Mouse (Mus musculus) thymus, postnatal 25 days (tissue): ENCODE measurements around the gene Eid2b.

Source experiments
- DNase-seq: peaks from one replicate; pipeline ENCODE4 v3.0.0; 2022

The Eid2b gene

GRCm38 (mm10) chr7:28301616-28302433 lies 24.3 kb downstream of the Eid2b start, which contains the start of gene Dll3:
Dll3 (minus strand) TSS chr7:28302238.
- peak; percentile 65 for DNase-seq

GRCm38 (mm10) chr7:28305641-28306040 lies 28.1 kb downstream of the Eid2b start:
- DNase-seq = no peak

DNA sequence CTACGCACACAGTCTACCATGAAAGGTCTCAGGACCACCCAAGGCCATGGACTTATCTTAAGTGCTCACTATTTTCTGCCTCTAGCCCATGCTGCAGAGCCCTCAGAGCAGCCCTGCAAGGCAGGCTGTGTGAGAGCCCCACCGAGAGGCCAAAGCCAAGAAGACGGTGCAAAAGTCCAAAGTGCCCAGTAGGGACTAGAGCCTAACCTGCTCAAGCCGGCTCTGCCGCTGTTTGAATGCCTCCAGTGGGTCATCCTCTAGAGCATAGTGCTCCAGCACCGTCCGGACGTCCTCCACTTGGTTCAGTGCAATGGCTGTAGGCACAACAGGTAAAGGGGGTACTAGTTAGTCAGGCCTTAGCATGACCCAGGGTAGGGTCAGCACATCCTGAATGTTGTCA lies 28.7 kb downstream of the Eid2b start:
- no peak for DNase-seq

- no peak for DNase-seq
Measured at GRCm38 (mm10) chr7:28309737-28310136, 32.2 kb downstream of the Eid2b start.

DNA sequence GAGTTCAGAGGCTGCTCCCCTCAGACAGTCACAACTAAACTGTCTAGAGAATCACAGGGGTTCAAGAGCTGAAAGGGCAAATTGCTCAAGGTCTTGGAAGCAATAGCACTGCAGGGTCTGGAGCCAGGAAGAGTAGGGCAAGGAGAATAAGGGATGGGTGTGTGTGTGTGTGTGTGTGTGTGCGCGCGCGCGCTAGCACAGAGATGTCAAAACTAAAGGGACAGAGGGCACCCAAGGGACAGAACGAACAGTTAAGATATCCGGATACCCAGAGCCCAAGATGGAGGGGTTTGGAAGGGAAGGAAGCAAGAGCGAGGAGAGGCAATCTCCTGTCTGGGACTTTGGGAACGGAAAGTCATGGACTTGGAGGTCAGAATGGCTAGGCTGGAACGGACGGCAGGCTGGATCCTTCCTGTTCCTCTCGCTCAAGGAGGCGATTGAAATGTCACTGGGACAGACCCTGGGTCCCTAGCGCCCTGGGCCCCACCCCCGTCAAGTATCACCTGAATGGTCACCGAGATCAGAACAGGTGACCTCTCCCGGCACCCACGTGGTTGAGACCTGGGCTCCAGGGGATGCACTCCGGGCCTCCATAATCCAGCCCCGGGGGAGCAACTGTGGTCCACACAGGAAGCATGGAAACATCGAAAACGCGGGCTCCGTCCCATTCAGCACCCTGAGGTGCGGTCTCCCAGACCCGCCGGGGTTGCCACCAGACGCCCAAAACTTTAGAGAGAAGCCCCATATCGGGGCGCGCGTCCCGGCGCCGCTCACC lies 33.8 kb downstream of the Eid2b start:
- no peak for DNase-seq

DNA sequence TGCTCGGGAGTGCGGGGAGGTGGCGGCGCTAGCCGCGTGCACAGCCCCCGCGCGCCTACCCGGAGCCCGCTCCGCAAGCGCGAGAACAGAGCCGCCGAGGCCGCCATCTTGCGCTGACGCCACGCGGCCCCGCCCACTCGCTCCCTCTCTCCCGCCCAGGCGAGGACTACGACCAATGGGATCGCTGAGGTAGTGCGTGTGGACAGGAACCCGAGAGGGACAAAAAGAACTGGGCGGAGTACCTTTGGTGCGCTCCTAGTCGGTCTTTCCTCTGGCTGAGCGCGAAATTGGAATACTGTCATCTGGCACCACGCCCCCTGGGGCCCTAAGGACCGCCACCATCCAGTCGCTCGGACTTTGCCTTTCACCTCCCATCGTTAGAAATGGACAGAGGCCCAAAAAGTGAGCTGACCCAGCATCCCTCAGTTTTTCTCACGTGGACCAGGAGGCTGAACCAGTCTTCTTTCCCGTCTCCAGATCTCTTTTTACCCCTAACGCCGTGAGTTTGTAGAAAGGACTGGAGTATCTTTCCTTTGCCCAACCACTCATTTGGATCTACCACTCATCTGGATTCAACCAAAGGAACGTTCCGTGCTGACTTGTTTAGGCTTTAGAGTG lies 34.5 kb downstream of the Eid2b start, which contains the start of gene Timm50:
Gene Timm50, minus strand, starts transcription at position 147 of the 618 bp plus-strand sequence.
- DNase-seq = peak; percentile 96

GRCm38 (mm10) chr7:28318036-28318435 lies 40.5 kb downstream of the Eid2b start:
- DNase-seq = no peak

DNA sequence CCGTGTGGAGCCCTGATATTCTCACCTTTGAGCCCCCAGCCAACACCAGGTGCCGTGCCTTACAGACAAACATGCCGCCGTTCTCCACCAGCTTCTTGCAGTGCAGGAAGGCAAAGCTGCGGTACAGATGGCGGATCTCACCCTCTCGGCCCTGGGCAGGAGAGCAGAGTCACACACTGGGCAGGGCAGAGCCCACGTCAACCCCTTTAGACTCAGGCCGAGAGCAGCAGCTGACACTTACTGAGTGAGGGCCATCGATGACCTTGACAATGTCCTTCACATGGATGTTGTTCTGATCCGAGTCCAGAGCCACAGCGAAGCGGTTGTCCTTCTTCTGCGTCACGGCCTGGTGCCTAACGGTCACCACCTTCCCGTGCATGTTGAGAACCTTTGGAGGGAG lies 41.2 kb downstream of the Eid2b start:
- DNase-seq = no peak

DNA sequence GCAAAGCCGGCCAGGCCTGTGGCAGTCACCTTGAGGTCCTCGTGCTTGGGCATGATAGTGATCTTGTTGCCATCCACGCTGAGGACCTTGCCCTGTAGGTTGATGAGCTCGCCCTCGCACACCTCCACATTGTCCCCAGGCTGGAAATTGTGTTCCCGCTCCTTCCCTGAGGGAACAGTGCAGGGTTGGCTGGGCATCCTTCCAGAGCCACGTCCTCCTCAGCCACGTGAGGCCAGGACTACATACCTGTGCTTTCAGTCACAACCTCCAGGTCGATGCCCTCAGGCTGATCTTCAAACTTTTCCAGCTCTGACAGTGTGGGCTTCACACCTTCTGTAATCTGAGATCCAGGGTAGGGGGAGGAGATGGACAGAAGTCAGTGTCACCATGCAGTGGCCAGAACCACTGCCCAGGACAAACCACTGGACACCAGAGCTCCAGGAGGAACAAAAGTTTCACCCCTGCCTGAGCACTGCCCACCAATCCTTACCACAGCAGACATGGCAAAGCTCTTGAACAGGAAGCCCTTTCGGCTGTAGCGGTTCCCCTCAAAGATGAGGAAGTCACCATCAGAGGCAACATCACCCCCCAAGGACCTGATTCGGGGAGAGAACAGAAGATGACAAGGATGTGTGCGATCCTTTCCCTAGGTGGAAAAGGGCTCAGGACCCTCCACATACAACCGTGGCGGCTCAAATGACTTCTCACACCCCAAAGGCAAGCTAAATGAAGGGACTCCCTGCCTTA lies 44.6 kb downstream of the Eid2b start:
- no peak for DNase-seq

DNA sequence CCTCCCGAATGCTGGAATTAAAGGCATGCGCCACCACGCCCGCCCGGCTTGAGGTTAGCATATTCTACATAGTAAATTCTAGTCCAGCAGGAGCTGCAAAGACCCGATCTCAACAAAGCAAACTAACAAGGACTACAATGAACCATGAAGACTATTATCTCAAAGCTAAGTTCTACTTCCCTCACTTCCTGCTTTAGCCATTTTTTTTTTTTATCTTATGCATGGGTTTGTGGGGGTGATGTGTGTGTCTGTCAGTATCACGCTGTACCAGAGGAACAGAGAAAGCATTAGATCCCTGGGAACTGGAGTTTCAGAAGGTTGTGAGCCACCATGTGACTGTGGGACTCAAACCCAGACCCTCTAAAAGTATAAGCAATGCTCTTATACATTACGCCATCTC lies 47.8 kb downstream of the Eid2b start:
- no peak for DNase-seq

- no peak for DNase-seq
Measured at GRCm38 (mm10) chr7:28326457-28326856, 48.9 kb downstream of the Eid2b start.

- no peak for DNase-seq
Measured at GRCm38 (mm10) chr7:28328260-28328659, 50.7 kb downstream of the Eid2b start.
